In the genomic region with DNA sequence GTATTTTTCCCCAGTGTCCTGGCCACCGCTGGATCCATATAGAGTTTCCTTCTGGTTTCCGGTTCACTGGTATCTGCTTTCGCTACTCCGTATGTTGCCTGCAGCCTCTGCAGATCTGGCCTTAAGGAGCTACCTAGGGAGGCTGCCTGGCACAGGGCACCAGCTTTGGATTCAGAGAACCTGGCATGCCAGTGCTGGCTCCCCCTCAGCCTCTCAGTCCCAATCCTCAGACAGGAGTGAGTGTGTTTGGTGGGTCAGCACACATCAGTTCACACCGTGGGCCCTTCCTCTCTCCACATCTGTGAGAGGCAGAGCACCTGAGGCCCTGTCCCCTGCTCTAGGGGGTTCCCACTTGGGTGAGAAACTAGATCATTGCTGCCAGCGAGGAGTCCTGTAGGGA, we compare ENCODE assay signal across 19 mouse cellular contexts. TPM values are rescaled to one million over a fixed set of nuclear protein-coding genes. Genes with fewer than 3 reads are reported as not detected.
DNase-seq lines count a peak whose midpoint lies in the region; ATAC-seq and TF ChIP-seq lines count a peak whose summit lies in the region.
"Had no signal": no experiment of that assay in that cellular context is flagged by ENCODE, and none has a peak within 500 bp of the region (broad histone marks: within the 10 kb centered on the region; RNA-seq: fewer than 3 reads in every experiment).

No protein-coding gene starts in this region.

- peak; percentile 51 for DNase-seq in cerebellum, adult 11 months
- DNase-seq in hindbrain, embryonic 10.5 days (ENCODE audit: low spot score) = no peak
- DNase-seq in cerebellum, postnatal 14 days = peak; percentile 61 to 66
- DNase-seq in lung, postnatal 14 days = no peak
- DNase-seq: adrenal gland, postnatal 10 days; heart, postnatal 10 days; lung, postnatal 10 days; right cerebral cortex, postnatal 14 days; thymus, adult 2 months had no signal

- H3K27me3 ChIP-seq in hindbrain, embryonic 15.5 days = no peaks in the 10 kb centered on the region
- H3K27me3 ChIP-seq in hindbrain, embryonic 10.5 days (ENCODE audit: insufficient read depth, poor library complexity, severe bottlenecking) = peaks cover 30% of the 10 kb centered on the region
- H3K27me3 ChIP-seq in E14TG2a.4 (ENCODE audit: insufficient read depth, low read length) = no peaks in the 10 kb centered on the region
- H3K27me3 ChIP-seq in kidney, embryonic 14.5 days (ENCODE audit: control insufficient read depth, insufficient read depth, low read length) = no peaks in the 10 kb centered on the region
- H3K27me3 ChIP-seq: intestine, embryonic 15.5 days; megakaryocyte, embryonic 14.5 days; Patski had no signal

- ATAC-seq in cerebellum, adult (ENCODE audit: insufficient number of reproducible peaks, low FRiP score, low TSS enrichment) = no peak
- no peak for ATAC-seq in hindbrain, embryonic 15.5 days (ENCODE audit: low FRiP score, low read depth)
- no peak for ATAC-seq in kidney, embryonic 14.5 days (ENCODE audit: low FRiP score, low TSS enrichment)
- ATAC-seq: intestine, embryonic 15.5 days; Patski had no signal

- WGBS in hindbrain, embryonic 15.5 days = 76% methylated on average over 6 of the region's 6 CpGs
- 77% methylated on average over 6 of the region's 6 CpGs for WGBS in hindbrain, embryonic 10.5 days
- 60% methylated on average over 6 of the region's 6 CpGs for WGBS in kidney, embryonic 14.5 days

- no peaks in the 10 kb centered on the region for H3K36me3 ChIP-seq in hindbrain, embryonic 15.5 days
- H3K36me3 ChIP-seq in hindbrain, embryonic 10.5 days = no peaks in the 10 kb centered on the region
- H3K36me3 ChIP-seq in E14TG2a.4 (ENCODE audit: insufficient read depth, low read length) = peaks cover 25% of the 10 kb centered on the region
- no peaks in the 10 kb centered on the region for H3K36me3 ChIP-seq in kidney, embryonic 14.5 days (ENCODE audit: control insufficient read depth, insufficient read depth, low read length)
- H3K36me3 ChIP-seq: embryonic facial prominence, embryonic 12.5 days; hindbrain, embryonic 12.5 days; intestine, embryonic 15.5 days had no signal

- TF ChIP-seq CTCF in E14TG2a.4 (conservative IDR thresholded peaks at IDR 0.05; ENCODE audit: low read length) = no peak

- H3K4me3 ChIP-seq in hindbrain, embryonic 15.5 days = no peak overlapping the region
- no peak overlapping the region for H3K4me3 ChIP-seq in hindbrain, embryonic 10.5 days
- H3K4me3 ChIP-seq in E14TG2a.4 (replicated peaks; ENCODE audit: low read length) = 0 out of 2 replicates have a peak overlapping the region, but pooled peaks have one; percentile 10
- no peak overlapping the region for H3K4me3 ChIP-seq in kidney, embryonic 14.5 days (ENCODE audit: low read length)
- H3K4me3 ChIP-seq: embryonic facial prominence, embryonic 12.5 days; hindbrain, embryonic 12.5 days; intestine, embryonic 15.5 days; megakaryocyte, embryonic 14.5 days had no signal

- H3K4me2 ChIP-seq in hindbrain, embryonic 15.5 days = no peak overlapping the region
- no peak overlapping the region for H3K4me2 ChIP-seq in kidney, embryonic 14.5 days (replicated peaks; ENCODE audit: low read depth, low read length)
- H3K4me2 ChIP-seq: embryonic facial prominence, embryonic 12.5 days; heart, embryonic 11.5 days; hindbrain, embryonic 12.5 days; intestine, embryonic 15.5 days had no signal

- no peak overlapping the region for H3K9ac ChIP-seq in hindbrain, embryonic 15.5 days
- no peak overlapping the region for H3K9ac ChIP-seq in kidney, embryonic 14.5 days (ENCODE audit: low read depth, low read length)
- H3K9ac ChIP-seq: embryonic facial prominence, embryonic 12.5 days; hindbrain, embryonic 12.5 days; intestine, embryonic 15.5 days had no signal

- 0 out of 2 replicates have a peak overlapping the region, but pooled peaks have one; percentile 50 for H3K27ac ChIP-seq in hindbrain, embryonic 15.5 days (replicated peaks)
- H3K27ac ChIP-seq in hindbrain, embryonic 10.5 days = no peak overlapping the region
- no peak overlapping the region for H3K27ac ChIP-seq in kidney, embryonic 14.5 days (ENCODE audit: low read depth, low read length)
- H3K27ac ChIP-seq: embryonic facial prominence, embryonic 12.5 days; hindbrain, embryonic 12.5 days; intestine, embryonic 15.5 days had no signal

- no peaks in the 10 kb centered on the region for H3K9me3 ChIP-seq in hindbrain, embryonic 15.5 days
- no peaks in the 10 kb centered on the region for H3K9me3 ChIP-seq in hindbrain, embryonic 10.5 days
- H3K9me3 ChIP-seq in E14TG2a.4 (ENCODE audit: low read length) = no peaks in the 10 kb centered on the region
- no peaks in the 10 kb centered on the region for H3K9me3 ChIP-seq in kidney, embryonic 14.5 days (ENCODE audit: control insufficient read depth, low read length)
- H3K9me3 ChIP-seq: embryonic facial prominence, embryonic 12.5 days; hindbrain, embryonic 12.5 days; intestine, embryonic 15.5 days; megakaryocyte, embryonic 14.5 days had no signal

- H3K4me1 ChIP-seq in hindbrain, embryonic 15.5 days (replicated peaks) = peaks cover 27% of the 10 kb centered on the region
- peaks cover 28% of the 10 kb centered on the region for H3K4me1 ChIP-seq in hindbrain, embryonic 10.5 days (replicated peaks)
- H3K4me1 ChIP-seq in E14TG2a.4 (replicated peaks; ENCODE audit: low read depth, low read length) = peaks cover 98% of the 10 kb centered on the region
- H3K4me1 ChIP-seq in kidney, embryonic 14.5 days (ENCODE audit: control insufficient read depth, insufficient read depth, low read length) = no peaks in the 10 kb centered on the region

RNA-seq across cellular contexts. Expression of gene Rpl3, which starts 9.8 kb away (rescaled TPM):
- polyA plus RNA-seq in hindbrain, embryonic 15.5 days (2015; fragmentation: Nextera tagmentation; extraction: Ambion mirVana) = 547 and 570 TPM in 2 replicates
- polyA plus RNA-seq in hindbrain, embryonic 10.5 days (2016; fragmentation: Nextera tagmentation; extraction: Ambion mirVana) = 806 and 957 TPM in 2 replicates
- 1,350 and 1,409 TPM in 2 replicates for polyA plus RNA-seq in kidney, embryonic 14.5 days (2014; fragmentation: Nextera tagmentation; extraction: Ambion mirVana)

RNA-seq across cellular contexts. Expression of gene Syngr1, which starts 10.4 kb away (rescaled TPM):
- 61.5 and 64.3 TPM in 2 replicates for polyA plus RNA-seq in hindbrain, embryonic 15.5 days (2015; fragmentation: Nextera tagmentation; extraction: Ambion mirVana)
- polyA plus RNA-seq in hindbrain, embryonic 10.5 days (2016; fragmentation: Nextera tagmentation; extraction: Ambion mirVana) = 7.6 and 7.7 TPM in 2 replicates
- 9.5 and 11.9 TPM in 2 replicates for polyA plus RNA-seq in kidney, embryonic 14.5 days (2014; fragmentation: Nextera tagmentation; extraction: Ambion mirVana)

RNA-seq across cellular contexts. Expression of gene Tab1, which starts 31.4 kb away (rescaled TPM):
- polyA plus RNA-seq in hindbrain, embryonic 15.5 days (2015; fragmentation: Nextera tagmentation; extraction: Ambion mirVana) = 37.4 and 40.2 TPM in 2 replicates
- polyA plus RNA-seq in hindbrain, embryonic 10.5 days (2016; fragmentation: Nextera tagmentation; extraction: Ambion mirVana) = 41.3 and 42.8 TPM in 2 replicates
- polyA plus RNA-seq in kidney, embryonic 14.5 days (2014; fragmentation: Nextera tagmentation; extraction: Ambion mirVana) = 25.3 and 35.2 TPM in 2 replicates

Comparison
In these comparisons a context has a peak if more than half of its experiments do, and no peak if none do; other contexts are left out.
1. DNase-seq: peak in cerebellum, adult 11 months (single experiment) and cerebellum, postnatal 14 days (2 of 2); none in hindbrain, embryonic 10.5 days (single experiment) and lung, postnatal 14 days (single experiment).